Comparison of ENCODE assay signal across 24 mouse cellular contexts in genomic region chr7:80840241-80840640, GRCm38 (mm10). TPM values are rescaled to one million over a fixed set of nuclear protein-coding genes. Genes with fewer than 3 reads are reported as not detected.
DNase-seq lines count a peak whose midpoint lies in the region; ATAC-seq and TF ChIP-seq lines count a peak whose summit lies in the region.
"Had no signal": no experiment of that assay in that cellular context is flagged by ENCODE, and none has a peak within 500 bp of the region (broad histone marks: within the 10 kb centered on the region; RNA-seq: fewer than 3 reads in every experiment).

No protein-coding gene starts in this region.

- H3K79me2 ChIP-seq in MEL (ENCODE audit: control insufficient read depth, insufficient read depth, low read length, poor library complexity): no peaks in the 10 kb centered on the region

- H3K4me2 ChIP-seq in kidney, embryonic 15.5 days: no peak overlapping the region
- no peak overlapping the region for H3K4me2 ChIP-seq in stomach, postnatal 0 days (replicated peaks; ENCODE audit: low read depth)
- H3K4me2 ChIP-seq: embryonic facial prominence, embryonic 13.5 days; forebrain, embryonic 13.5 days; hindbrain, embryonic 13.5 days; liver, embryonic 15.5 days; lung, embryonic 15.5 days had no signal

- H3K27ac ChIP-seq in kidney, embryonic 15.5 days: peak overlapping the region; percentile 1; the same call in 1 of the 2 replicates
- peak overlapping the region; percentile 39; the same call in 1 of the 2 replicates for H3K27ac ChIP-seq in MEL (ENCODE audit: control insufficient read depth, low read depth, low read length)
- peak overlapping the region; percentile 35; the same call in 1 of the 2 replicates for H3K27ac ChIP-seq in stomach, postnatal 0 days (replicated peaks)
- H3K27ac ChIP-seq: embryonic facial prominence, embryonic 13.5 days; forebrain, embryonic 13.5 days; hindbrain, embryonic 13.5 days; liver, embryonic 15.5 days; lung, embryonic 15.5 days; midbrain, embryonic 10.5 days had no signal

- ATAC-seq in kidney, embryonic 15.5 days (replicated peaks; ENCODE audit: low FRiP score): no peak
- ATAC-seq in megakaryocyte-erythroid progenitor cell, adult 5-6 weeks (replicated peaks; ENCODE audit: low FRiP score, low TSS enrichment, poor library complexity, severe bottlenecking): 0 out of 2 replicates have a peak, but pooled peaks have one; percentile 18
- no peak for ATAC-seq in stomach, postnatal 0 days (ENCODE audit: low FRiP score, low TSS enrichment)
- ATAC-seq: forebrain, embryonic 13.5 days; midbrain, embryonic 16.5 days had no signal

- no peaks in the 10 kb centered on the region for H3K27me3 ChIP-seq in kidney, embryonic 15.5 days
- no peaks in the 10 kb centered on the region for H3K27me3 ChIP-seq in MEL (ENCODE audit: control insufficient read depth in 1 of 2, insufficient read depth in 2 of 2, low read length in 2 of 2)
- no peaks in the 10 kb centered on the region for H3K27me3 ChIP-seq in stomach, postnatal 0 days (ENCODE audit: control insufficient read depth, insufficient read depth, low read length)
- H3K27me3 ChIP-seq: embryonic facial prominence, embryonic 13.5 days; forebrain, embryonic 13.5 days; liver, embryonic 15.5 days; lung, embryonic 15.5 days had no signal

- intact Hi-C loops in heart, postnatal 10 days (cut with DNase I): loop anchor here (10.0 kb wide), 2 partner anchors 235 to 455 kb away; partner anchors contain the start of gene Fes

- no peaks in the 10 kb centered on the region for H3K9me3 ChIP-seq in kidney, embryonic 15.5 days (replicated peaks)
- H3K9me3 ChIP-seq in MEL (replicated peaks; ENCODE audit: insufficient read depth, low read length): no peaks in the 10 kb centered on the region
- no peaks in the 10 kb centered on the region for H3K9me3 ChIP-seq in stomach, postnatal 0 days (ENCODE audit: control insufficient read depth, low read length)
- H3K9me3 ChIP-seq: embryonic facial prominence, embryonic 13.5 days; forebrain, embryonic 13.5 days; hindbrain, embryonic 13.5 days; liver, embryonic 15.5 days; lung, embryonic 15.5 days; midbrain, embryonic 10.5 days had no signal

- WGBS in kidney, embryonic 15.5 days: 63% methylated on average over 1 of the region's 1 CpGs
- 52% methylated on average over 1 of the region's 1 CpGs for WGBS in stomach, postnatal 0 days

- no peaks in the 10 kb centered on the region for H3K36me3 ChIP-seq in kidney, embryonic 15.5 days
- peaks cover 0 to 18% of the 10 kb centered on the region in 2 experiments; a peak in 2 of 4 replicates for H3K36me3 ChIP-seq in MEL (ENCODE audit: control insufficient read depth in 1 of 2, insufficient read depth in 2 of 2, low read length in 2 of 2)
- H3K36me3 ChIP-seq in stomach, postnatal 0 days (ENCODE audit: control insufficient read depth, insufficient read depth, low read length): no peaks in the 10 kb centered on the region
- H3K36me3 ChIP-seq: embryonic facial prominence, embryonic 13.5 days; hindbrain, embryonic 13.5 days; liver, embryonic 15.5 days; lung, embryonic 15.5 days; midbrain, embryonic 10.5 days had no signal

- H3K4me3 ChIP-seq in kidney, embryonic 15.5 days (replicated peaks): no peak overlapping the region
- H3K4me3 ChIP-seq in MEL (ENCODE audit: control insufficient read depth in 1 of 2, insufficient read depth in 1 of 2, low read depth in 2 of 2, low read length in 2 of 2): no peak overlapping the region
- H3K4me3 ChIP-seq in stomach, postnatal 0 days (ENCODE audit: low read depth, low read length): no peak overlapping the region
- H3K4me3 ChIP-seq: embryonic facial prominence, embryonic 13.5 days; forebrain, embryonic 13.5 days; hindbrain, embryonic 13.5 days; liver, embryonic 15.5 days; lung, embryonic 15.5 days; midbrain, embryonic 10.5 days had no signal

- peaks cover 29% of the 10 kb centered on the region for H3K4me1 ChIP-seq in kidney, embryonic 15.5 days
- H3K4me1 ChIP-seq in MEL (ENCODE audit: control insufficient read depth in 1 of 2, insufficient read depth in 2 of 2, low read length in 2 of 2): peaks cover 5 to 18% of the 10 kb centered on the region in 2 experiments
- 0 out of 2 replicates have a peak, but pooled peaks cover 2% of the 10 kb centered on the region for H3K4me1 ChIP-seq in stomach, postnatal 0 days (replicated peaks; ENCODE audit: control insufficient read depth, insufficient read depth)
- H3K4me1 ChIP-seq: forebrain, embryonic 13.5 days; hindbrain, embryonic 13.5 days; midbrain, embryonic 10.5 days had no signal

- DNase-seq in kidney, postnatal 14 days: no peak
- peak; percentile 54 for DNase-seq in MEL (ENCODE audit: low read depth, low spot score)
- no peak for DNase-seq in stomach, postnatal 0 days (ENCODE audit: low spot score)
- no peak for DNase-seq in heart, postnatal 10 days
- no peak for DNase-seq in spleen, postnatal 4 days (ENCODE audit: low spot score in 2 of 2)
- DNase-seq: cerebellum, adult 2 months; cerebellum, postnatal 36 days; embryo, embryonic 11 days; gastrocnemius, postnatal 36 days; heart, postnatal 36 days; kidney, postnatal 25 days; liver; right cerebral cortex, postnatal 14 days; spleen, adult 18-20 months; thymus, adult 18-20 months had no signal

- TF ChIP-seq POLR2A in MEL (IDR thresholded peaks at IDR 0.05; ENCODE audit: control insufficient read depth in 1 of 2, insufficient read depth in 1 of 2, low read depth in 1 of 2, low read length in 2 of 2, poor library complexity in 1 of 2): no peak

- TF ChIP-seq EP300 in MEL (IDR thresholded peaks at IDR 0.05; ENCODE audit: low read depth in 1 of 2, low read length in 2 of 2): no peak
- no peak for TF ChIP-seq EP300 in stomach, postnatal 0 days (optimal IDR thresholded peaks at IDR 0.05)

- no peak for TF ChIP-seq RAD21 in MEL (IDR thresholded peaks at IDR 0.05; ENCODE audit: low read depth, low read length)

- no peak for TF ChIP-seq CTCF in MEL (IDR thresholded peaks at IDR 0.05 in 2 of 3, conservative IDR thresholded peaks at IDR 0.05 in 1 of 3; ENCODE audit: control insufficient read depth in 1 of 3, insufficient read depth in 1 of 3, low read depth in 2 of 3, low read length in 3 of 3, poor library complexity in 1 of 3, severe bottlenecking in 1 of 3)
- TF ChIP-seq CTCF in stomach, postnatal 0 days (IDR thresholded peaks at IDR 0.05; ENCODE audit: low read depth): no peak

- H3K9ac ChIP-seq in kidney, embryonic 15.5 days: no peak overlapping the region
- H3K9ac ChIP-seq in MEL (ENCODE audit: control insufficient read depth, low read depth, low read length, poor library complexity, severe bottlenecking): peak overlapping the region; percentile 6; the same call in 1 of the 2 replicates
- no peak overlapping the region for H3K9ac ChIP-seq in stomach, postnatal 0 days (ENCODE audit: low read length)
- H3K9ac ChIP-seq: embryonic facial prominence, embryonic 13.5 days; forebrain, embryonic 13.5 days; hindbrain, embryonic 13.5 days; liver, embryonic 15.5 days; lung, embryonic 15.5 days had no signal

TF ChIP-seq in MEL, 35 proteins besides CTCF, POLR2A, EP300 and RAD21:
- TF ChIP-seq ZNF384 (IDR thresholded peaks at IDR 0.05; ENCODE audit: low read depth, low read length) (peak; percentile 84), POLR2AphosphoS2 (IDR thresholded peaks at IDR 0.05; ENCODE audit: low read length) (no peak), JUND (IDR thresholded peaks at IDR 0.05; ENCODE audit: low read depth, low read length) (no peak), GATA1 (IDR thresholded peaks at IDR 0.05; ENCODE audit: low read depth, low read length) (peak; percentile 35), USF1 (IDR thresholded peaks at IDR 0.05; ENCODE audit: low read depth, low read length) (peak; percentile 71)
TF ChIP-seq in MEL: peak in this region for 3.

RNA-seq across cellular contexts. Expression of gene Iqgap1, which starts 14.5 kb away (rescaled TPM):
- polyA plus RNA-seq in kidney, embryonic 15.5 days (2015; fragmentation: Nextera tagmentation; extraction: Ambion mirVana): 95.2 and 95.3 TPM in 2 replicates
- total RNA-seq in MEL (2012; rRNA removed): 20.6 and 29.4 TPM in 2 replicates
- 10 to 100 TPM; 58.8 to 87.9 TPM for polyA plus RNA-seq in MEL (2012; ENCODE audit: insufficient read depth in 1 of 2, insufficient read length in 2 of 2, low read depth in 1 of 2, low replicate concordance in 2 of 2, missing spikeins in 1 of 2)
- 31.2 and 41.7 TPM in 2 replicates for total RNA-seq in megakaryocyte-erythroid progenitor cell, adult 5-6 weeks (2014; fragmentation: Nextera tagmentation)
- total RNA-seq in megakaryocyte-erythroid progenitor cell, adult 5-6 weeks (2017): 39.6 and 54.4 TPM in 2 replicates
- 52.8 and 58.0 TPM in 2 replicates for polyA plus RNA-seq in stomach, postnatal 0 days (2015; fragmentation: Nextera tagmentation; extraction: Ambion mirVana)
- 10 to 100 TPM; 74.3 to 74.9 TPM for total RNA-seq in heart, postnatal 10 days (2021)

RNA-seq across cellular contexts. Expression of gene Zscan2, which starts 20.5 kb away (rescaled TPM):
- 2.8 and 2.9 TPM in 2 replicates for polyA plus RNA-seq in kidney, embryonic 15.5 days (2015; fragmentation: Nextera tagmentation; extraction: Ambion mirVana)
- total RNA-seq in MEL (2012; rRNA removed): 1.1 and 1.2 TPM in 2 replicates
- 1 to 10 TPM in 1 of 2 experiments, not detected in 1; 2.4 TPM for polyA plus RNA-seq in MEL (2012; ENCODE audit: insufficient read depth in 1 of 2, insufficient read length in 2 of 2, low read depth in 1 of 2, low replicate concordance in 2 of 2, missing spikeins in 1 of 2)
- 5.0 and 5.4 TPM in 2 replicates for total RNA-seq in megakaryocyte-erythroid progenitor cell, adult 5-6 weeks (2014; fragmentation: Nextera tagmentation)
- total RNA-seq in megakaryocyte-erythroid progenitor cell, adult 5-6 weeks (2017): 2.3 and 12.5 TPM in 2 replicates
- polyA plus RNA-seq in stomach, postnatal 0 days (2015; fragmentation: Nextera tagmentation; extraction: Ambion mirVana): 0.63 and 0.76 TPM in 2 replicates
- total RNA-seq in heart, postnatal 10 days (2021): 1 to 10 TPM; 8.0 to 9.6 TPM
